Mouse (Mus musculus): ENCODE measurements around the gene Nhlrc1. TPM values are rescaled to one million over a fixed set of nuclear protein-coding genes. Genes with fewer than 3 reads are reported as not detected.

The Nhlrc1 gene
- total and polyA plus RNA-seq, 2 experiments from 2014 or later: 5.2 to 7.1 TPM

GRCm38 (mm10) chr13:46976532-46976931 lies 38.1 kb downstream of the Nhlrc1 start:
- no peak overlapping the region for H3K9ac ChIP-seq (replicated peaks; ENCODE audit: low read depth, low read length)
- H3K4me1 ChIP-seq (ENCODE audit: control insufficient read depth, insufficient read depth): peaks cover 16% of the 10 kb centered on the region
- WGBS: 80% methylated on average over 7 of the region's 7 CpGs
- H3K27me3 ChIP-seq (ENCODE audit: control insufficient read depth, insufficient read depth, low read length): no peaks in the 10 kb centered on the region
- DNase-seq (ENCODE audit: low spot score) (no peak), ATAC-seq (ENCODE audit: insufficient read depth, low read depth) (no peak)
- no peak overlapping the region for H3K4me3 ChIP-seq (ENCODE audit: low read depth, low read length)
- H3K9me3 ChIP-seq (replicated peaks; ENCODE audit: control insufficient read depth, low read length): no peaks in the 10 kb centered on the region
- no peak overlapping the region for H3K27ac ChIP-seq (ENCODE audit: low read depth)
- TF ChIP-seq EP300 (IDR thresholded peaks at IDR 0.05; ENCODE audit: low read depth): no peak
- TF ChIP-seq CTCF (IDR thresholded peaks at IDR 0.05; ENCODE audit: low read depth): peak; percentile 30
- no peak overlapping the region for H3K4me2 ChIP-seq (ENCODE audit: low read depth, low read length)
- H3K36me3 ChIP-seq (replicated peaks; ENCODE audit: control insufficient read depth, insufficient read depth, low read length): no peaks in the 10 kb centered on the region

- Histone ChIP-seq H3K27me3 (ENCODE audit: control insufficient read depth, insufficient read depth, low read length) (no peaks in the 10 kb centered on the region), H3K27ac (ENCODE audit: low read depth) (no peak overlapping the region), H3K36me3 (replicated peaks; ENCODE audit: control insufficient read depth, insufficient read depth, low read length) (no peaks in the 10 kb centered on the region), H3K4me1 (ENCODE audit: control insufficient read depth, insufficient read depth) (peaks cover 16% of the 10 kb centered on the region), H3K4me2 (ENCODE audit: low read depth, low read length) (no peak overlapping the region), H3K4me3 (ENCODE audit: low read depth, low read length) (no peak overlapping the region), H3K9me3 (replicated peaks; ENCODE audit: control insufficient read depth, low read length) (no peaks in the 10 kb centered on the region), H3K9ac (replicated peaks; ENCODE audit: low read depth, low read length) (no peak overlapping the region)
- DNase-seq (ENCODE audit: low spot score) (no peak), ATAC-seq (ENCODE audit: insufficient read depth, low read depth) (no peak)
- TF ChIP-seq CTCF (IDR thresholded peaks at IDR 0.05; ENCODE audit: low read depth) (no peak), EP300 (IDR thresholded peaks at IDR 0.05; ENCODE audit: low read depth) (no peak)
- 53% methylated on average over 4 of the region's 4 CpGs for WGBS
Observed at GRCm38 (mm10) chr13:46975930-46976329, 38.7 kb downstream of the Nhlrc1 start.

- ATAC-seq (ENCODE audit: insufficient read depth, low read depth) (no peak), DNase-seq (ENCODE audit: low spot score) (no peak)
- Histone ChIP-seq H3K4me3 (ENCODE audit: low read depth, low read length) (no peak overlapping the region), H3K36me3 (replicated peaks; ENCODE audit: control insufficient read depth, insufficient read depth, low read length) (no peaks in the 10 kb centered on the region), H3K9ac (replicated peaks; ENCODE audit: low read depth, low read length) (no peak overlapping the region), H3K4me2 (ENCODE audit: low read depth, low read length) (no peak overlapping the region; the same call in 1 of the 2 replicates), H3K4me1 (ENCODE audit: control insufficient read depth, insufficient read depth) (peaks cover 11% of the 10 kb centered on the region), H3K27me3 (ENCODE audit: control insufficient read depth, insufficient read depth, low read length) (no peaks in the 10 kb centered on the region), H3K9me3 (replicated peaks; ENCODE audit: control insufficient read depth, low read length) (no peaks in the 10 kb centered on the region), H3K27ac (ENCODE audit: low read depth) (no peak overlapping the region)
- 55% methylated on average over 14 of the region's 14 CpGs for WGBS
- no peak for TF ChIP-seq EP300 (IDR thresholded peaks at IDR 0.05; ENCODE audit: low read depth)
- TF ChIP-seq CTCF (IDR thresholded peaks at IDR 0.05; ENCODE audit: low read depth): no peak
Observed at GRCm38 (mm10) chr13:46975031-46975551, 39.6 kb downstream of the Nhlrc1 start.

- WGBS: 60% methylated on average over 10 of the region's 10 CpGs
- Histone ChIP-seq H3K27ac (ENCODE audit: low read depth) (no peak overlapping the region), H3K27me3 (ENCODE audit: control insufficient read depth, insufficient read depth, low read length) (no peaks in the 10 kb centered on the region), H3K9ac (replicated peaks; ENCODE audit: low read depth, low read length) (no peak overlapping the region), H3K4me2 (ENCODE audit: low read depth, low read length) (no peak overlapping the region), H3K4me3 (ENCODE audit: low read depth, low read length) (no peak overlapping the region), H3K36me3 (replicated peaks; ENCODE audit: control insufficient read depth, insufficient read depth, low read length) (no peaks in the 10 kb centered on the region), H3K9me3 (replicated peaks; ENCODE audit: control insufficient read depth, low read length) (no peaks in the 10 kb centered on the region), H3K4me1 (ENCODE audit: control insufficient read depth, insufficient read depth) (no peaks in the 10 kb centered on the region)
- ATAC-seq (ENCODE audit: insufficient read depth, low read depth) (no peak), DNase-seq (ENCODE audit: low spot score) (no peak)
- TF ChIP-seq CTCF (IDR thresholded peaks at IDR 0.05; ENCODE audit: low read depth): no peak
- no peak for TF ChIP-seq EP300 (IDR thresholded peaks at IDR 0.05; ENCODE audit: low read depth)
Observed at GRCm38 (mm10) chr13:46970286-46970945, 44.2 kb downstream of the Nhlrc1 start.

GRCm38 (mm10) chr13:46968626-46969025 lies 46.0 kb downstream of the Nhlrc1 start:
- Histone ChIP-seq H3K9me3 (replicated peaks; ENCODE audit: control insufficient read depth, low read length) (0 out of 2 replicates have a peak, but pooled peaks cover 6% of the 10 kb centered on the region), H3K27ac (ENCODE audit: low read depth) (no peak overlapping the region), H3K9ac (replicated peaks; ENCODE audit: low read depth, low read length) (no peak overlapping the region), H3K4me1 (ENCODE audit: control insufficient read depth, insufficient read depth) (no peaks in the 10 kb centered on the region), H3K4me3 (ENCODE audit: low read depth, low read length) (no peak overlapping the region), H3K4me2 (ENCODE audit: low read depth, low read length) (no peak overlapping the region), H3K36me3 (replicated peaks; ENCODE audit: control insufficient read depth, insufficient read depth, low read length) (no peaks in the 10 kb centered on the region), H3K27me3 (ENCODE audit: control insufficient read depth, insufficient read depth, low read length) (no peaks in the 10 kb centered on the region)
- 84% methylated on average over 2 of the region's 2 CpGs for WGBS
- no peak for TF ChIP-seq EP300 (IDR thresholded peaks at IDR 0.05; ENCODE audit: low read depth)
- peak; percentile 15; the same call in 1 of the 2 replicates for TF ChIP-seq CTCF (IDR thresholded peaks at IDR 0.05; ENCODE audit: low read depth)
- DNase-seq (ENCODE audit: low spot score): no peak
- ATAC-seq (ENCODE audit: insufficient read depth, low read depth): no peak
